Mouse (Mus musculus) CD4-positive naive resting alpha-beta T cell, adult 76 days (primary cell): Measurements from ENCODE around the gene Setd5. TPM values are rescaled to one million over a fixed set of nuclear protein-coding genes. Genes with fewer than 3 reads are reported as not detected.

Experiments used
- total RNA-seq: library from RNA; stranded (reverse); gene quantifications from one replicate; pipeline ENCODE4 v1.2.4, GENCODE M21; 2023

Setd5 gene
- total RNA-seq, result 108 TPM

GRCm38 (mm10) chr6:113076686-113077516 lies at the start of gene Setd5:
Gene Setd5, plus strand, starts transcription at chr6:113077365.

GRCm38 (mm10) chr6:113046041-113046975 lies 30.9 kb upstream of the Setd5 start, which contains the start of gene Thumpd3:
Gene Thumpd3, plus strand, starts transcription at chr6:113046225.

GRCm38 (mm10) chr6:113194841-113195595 lies 117.9 kb downstream of the Setd5 start, which contains the start of gene Lhfpl4:
Gene Lhfpl4, minus strand, starts transcription at chr6:113195384.

Other genes with a start within 250 kb of the Setd5 start
- 2.2 TPM for gene Srgap3, start 130.1 kb upstream of the Setd5 start, total RNA-seq
- 47.6 TPM for gene Thumpd3, start 31.1 kb upstream of the Setd5 start, total RNA-seq
- 0.41 TPM for gene Lhfpl4, start 118.0 kb downstream of the Setd5 start, total RNA-seq
- 42.4 TPM for gene Mtmr14, start 160.5 kb downstream of the Setd5 start, total RNA-seq
- 1.3 TPM for gene Cpne9, start 204.9 kb downstream of the Setd5 start, total RNA-seq
- 79.0 TPM for gene Brpf1, start 229.8 kb downstream of the Setd5 start, total RNA-seq
- gene Ogg1, start 249.6 kb downstream of the Setd5 start, total RNA-seq, result 10.7 TPM